Mouse (Mus musculus) ES-Bruce4 (cell line): ENCODE data around the gene Prkn.

Experiments
- CTCF ChIP-seq: IDR thresholded peaks from one replicate; pipeline ENCODE4 v1.8.1; 2011; ENCODE audit warnings: low read depth, low read length
- POLR2A ChIP-seq: IDR thresholded peaks from one replicate; pipeline ENCODE4 v1.8.1; 2011; ENCODE audit warnings: low read length; ENCODE audit not compliant: insufficient read depth

DNA sequence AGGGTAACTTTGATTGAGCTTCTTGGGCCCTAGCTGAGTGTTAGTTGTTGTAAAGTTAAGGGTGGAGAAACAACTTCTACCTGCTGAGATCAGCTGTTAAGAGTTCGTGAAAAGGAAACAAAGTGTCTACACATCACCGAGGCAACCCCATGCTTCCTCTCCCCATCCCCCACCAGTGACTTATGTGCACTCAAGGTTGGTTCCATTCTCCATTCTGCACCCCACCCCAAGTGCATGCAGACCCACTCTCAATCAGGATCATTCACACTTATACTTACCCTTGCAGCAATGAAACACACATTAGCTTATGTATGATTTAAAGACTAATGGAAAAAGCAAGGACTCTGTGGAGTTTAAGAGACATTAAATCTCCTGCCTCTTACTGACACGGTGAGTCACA, 691.9 kb downstream of the Prkn start:
- TF ChIP-seq POLR2A (no peak), CTCF (no peak)
